Mouse (Mus musculus) forebrain, postnatal 0 days (tissue): ENCODE measurements around the gene Ghrh. TPM values are rescaled to one million over a fixed set of nuclear protein-coding genes. Genes with fewer than 3 reads are reported as not detected.
"Not testable (repeated sequence)": the region's sequence is repeated elsewhere in the genome, so short reads cannot be mapped to it uniquely, and the experiment has no call there.

ENCODE experiments used
- ATAC-seq: fragments of 200-750 bp; cut with Nextera tagmentation; 2 replicates; pipeline ENCODE4 v1.8.0; 2017; ENCODE audit warnings: mild to moderate bottlenecking, moderate library complexity
- DNase-seq: peaks from one replicate; pipeline ENCODE4 v3.0.0-alpha.2; 2015
- H3K27ac ChIP-seq: fragments of 300-500 bp; sonication (generic); 2 replicates; pipeline ENCODE4 v1.5.1; 2014; ENCODE audit warnings: low read depth, mild to moderate bottlenecking, antibody characterized with exemption, low read length, moderate library complexity, mixed read lengths
- H3K27me3 ChIP-seq: fragments of 300-500 bp; sonication (generic); 2 replicates; pipeline ENCODE4 v1.6.1; 2014; ENCODE audit warnings: mild to moderate bottlenecking, low read length, mixed read lengths; ENCODE audit not compliant: insufficient read depth
- H3K36me3 ChIP-seq: fragments of 300-500 bp; sonication (generic); 2 replicates; pipeline ENCODE4 v1.6.1; 2014; ENCODE audit warnings: mild to moderate bottlenecking, moderate library complexity; ENCODE audit not compliant: insufficient read depth
- H3K4me1 ChIP-seq: fragments of 300-500 bp; sonication (generic); 2 replicates; pipeline ENCODE4 v1.6.1; 2014; ENCODE audit warnings: antibody characterized with exemption; ENCODE audit not compliant: insufficient read depth
- H3K4me2 ChIP-seq: fragments of 300-500 bp; sonication (generic); 2 replicates; pipeline ENCODE4 v1.6.1; 2014; ENCODE audit warnings: low read depth, mild to moderate bottlenecking, moderate library complexity
- H3K4me3 ChIP-seq: fragments of 300-500 bp; sonication (generic); 2 replicates; pipeline ENCODE4 v1.5.1; 2014; ENCODE audit warnings: low read depth, low read length, mixed read lengths
- H3K9ac ChIP-seq: fragments of 300-500 bp; sonication (generic); 2 replicates; pipeline ENCODE4 v1.6.1; 2014; ENCODE audit warnings: mild to moderate bottlenecking
- H3K9me3 ChIP-seq: fragments of 300-500 bp; sonication (generic); 2 replicates; pipeline ENCODE4 v1.6.1; 2016; ENCODE audit warnings: low read length
- CTCF ChIP-seq: sonication (generic); IDR thresholded peaks from 2 replicates; pipeline ENCODE4 v1.5.1; 2016; ENCODE audit warnings: antibody characterized with exemption, control low read depth, low read depth
- WGBS: fragments of 180-500 bp; shearing (Covaris S2); extraction: QIAGEN DNeasy Blood & Tissue Kit; methylation state at CpG from one replicate; pipeline ENCODE4 v1.1.7; 2014; 5-methylcytosine and 5-hydroxymethylcytosine counted together
- polyA plus RNA-seq: library from polyadenylated mRNA; unstranded; fragments of >200 nt; fragmentation: Nextera tagmentation; extraction: Ambion mirVana; gene quantifications from 2 replicates; pipeline ENCODE4 v1.2.1, GENCODE M21; 2015
- total RNA-seq: library from RNA; depleted of rRNA; stranded (reverse); fragments of >200 nt; gene quantifications from 2 replicates; pipeline ENCODE4 v1.2.3, GENCODE M21; 2014; rRNA removed

Gene Ghrh
- total RNA-seq: 1.5 and 1.7 TPM in 2 replicates
- 0.74 and 2.8 TPM in 2 replicates for polyA plus RNA-seq

GRCm38 (mm10) chr2:157347361-157348159 is at the start of gene Ghrh:
Ghrh (minus strand) TSS chr2:157347506.
- peaks cover 26% of the 10 kb centered on the region for H3K4me1 ChIP-seq
- WGBS: 15% methylated on average over 26 of the region's 26 CpGs
- H3K4me3 ChIP-seq: no peak within 1 kb of the TSS
- DNase-seq (peak; percentile 78), ATAC-seq (peak; percentile 83)
- no peaks in the 10 kb centered on the region for H3K27me3 ChIP-seq
- H3K9ac ChIP-seq: peak within 1 kb of the TSS; percentile 33
- no peaks in the 10 kb centered on the region for H3K9me3 ChIP-seq
- H3K27ac ChIP-seq: peak within 1 kb of the TSS; percentile 84
- 0 out of 2 replicates have a peak within 1 kb of the TSS, but pooled peaks have one; percentile 13 for H3K4me2 ChIP-seq
- TF ChIP-seq CTCF: no peak
- no peaks in the 10 kb centered on the region for H3K36me3 ChIP-seq

- 72% methylated on average over 13 of the region's 13 CpGs for WGBS
- Histone ChIP-seq H3K27me3 (no peaks in the 10 kb centered on the region), H3K27ac (no peak overlapping the region), H3K4me3 (no peak overlapping the region), H3K4me1 (no peaks in the 10 kb centered on the region), H3K4me2 (no peak overlapping the region), H3K36me3 (peaks cover 16% of the 10 kb centered on the region), H3K9me3 (0 out of 2 replicates have a peak, but pooled peaks cover 6% of the 10 kb centered on the region), H3K9ac (no peak overlapping the region)
- no peak for ATAC-seq
- DNase-seq: no peak
- TF ChIP-seq CTCF: no peak
Measured at GRCm38 (mm10) chr2:157395960-157396359, 48.7 kb upstream of the Ghrh start.

- Histone ChIP-seq H3K27ac (no peak overlapping the region), H3K4me2 (no peak overlapping the region), H3K9ac (no peak overlapping the region), H3K9me3 (0 out of 2 replicates have a peak, but pooled peaks cover 6% of the 10 kb centered on the region), H3K27me3 (no peaks in the 10 kb centered on the region), H3K36me3 (peaks cover 16% of the 10 kb centered on the region), H3K4me3 (no peak overlapping the region), H3K4me1 (no peaks in the 10 kb centered on the region)
- no peak for TF ChIP-seq CTCF
- 71% methylated on average over 5 of the region's 5 CpGs for WGBS
- ATAC-seq: no peak
- no peak for DNase-seq
Measured at GRCm38 (mm10) chr2:157395371-157395770, 48.1 kb upstream of the Ghrh start.

GRCm38 (mm10) chr2:157394868-157395267 is 47.6 kb upstream of the Ghrh start:
- 81% methylated on average over 6 of the region's 6 CpGs for WGBS
- no peak overlapping the region for H3K27ac ChIP-seq
- no peak for TF ChIP-seq CTCF

GRCm38 (mm10) chr2:157393549-157393948 is 46.2 kb upstream of the Ghrh start:
- Histone ChIP-seq H3K4me3 (no peak overlapping the region), H3K4me1 (no peaks in the 10 kb centered on the region), H3K9me3 (0 out of 2 replicates have a peak, but pooled peaks cover 4% of the 10 kb centered on the region), H3K4me2 (no peak overlapping the region), H3K36me3 (peaks cover 16% of the 10 kb centered on the region), H3K27ac (no peak overlapping the region), H3K9ac (no peak overlapping the region), H3K27me3 (no peaks in the 10 kb centered on the region)
- ATAC-seq: no peak
- WGBS: 96% methylated on average over 4 of the region's 4 CpGs
- DNase-seq: no peak
- TF ChIP-seq CTCF: no peak

More at GRCm38 (mm10) chr2:157394868-157395267, 47.6 kb upstream of the Ghrh start:
- Histone ChIP-seq H3K9me3 (0 out of 2 replicates have a peak, but pooled peaks cover 6% of the 10 kb centered on the region), H3K36me3 (peaks cover 16% of the 10 kb centered on the region), H3K9ac (no peak overlapping the region), H3K4me1 (no peaks in the 10 kb centered on the region), H3K4me2 (no peak overlapping the region), H3K4me3 (no peak overlapping the region), H3K27me3 (no peaks in the 10 kb centered on the region)
- DNase-seq: no peak
- ATAC-seq: no peak

GRCm38 (mm10) chr2:157392331-157392730 is 45.0 kb upstream of the Ghrh start:
- TF ChIP-seq CTCF: no peak

GRCm38 (mm10) chr2:157389591-157389921 is 42.2 kb upstream of the Ghrh start:
- no peak for ATAC-seq
- Histone ChIP-seq H3K36me3 (0 out of 2 replicates have a peak, but pooled peaks cover 5% of the 10 kb centered on the region), H3K27ac (no peak overlapping the region), H3K4me2 (no peak overlapping the region), H3K4me1 (no peaks in the 10 kb centered on the region), H3K4me3 (no peak overlapping the region), H3K9ac (no peak overlapping the region), H3K9me3 (no peaks in the 10 kb centered on the region), H3K27me3 (no peaks in the 10 kb centered on the region)
- no peak for DNase-seq
- whole genome bisulfite sequencing: 83% methylated on average over 7 of the region's 7 CpGs
- no peak for TF ChIP-seq CTCF

More at GRCm38 (mm10) chr2:157392331-157392730, 45.0 kb upstream of the Ghrh start:
- Histone ChIP-seq H3K36me3 (peaks cover 21% of the 10 kb centered on the region), H3K4me2 (no peak overlapping the region), H3K27me3 (no peaks in the 10 kb centered on the region), H3K4me1 (no peaks in the 10 kb centered on the region), H3K9me3 (no peaks in the 10 kb centered on the region), H3K27ac (no peak overlapping the region), H3K9ac (no peak overlapping the region), H3K4me3 (no peak overlapping the region)
- DNase-seq (no peak), ATAC-seq (no peak)
- 96% methylated on average over 2 of the region's 2 CpGs for WGBS

GRCm38 (mm10) chr2:157388901-157389590 is 41.7 kb upstream of the Ghrh start:
- not testable (repeated sequence) for H3K27ac ChIP-seq, H3K4me1 ChIP-seq, DNase-seq, H3K27me3 ChIP-seq, H3K9me3 ChIP-seq, ATAC-seq, H3K4me2 ChIP-seq, H3K9ac ChIP-seq, H3K36me3 ChIP-seq, H3K4me3 ChIP-seq
- 92% methylated on average over 14 of the region's 14 CpGs for WGBS
